Mouse (Mus musculus) spleen, adult 2 months (tissue): ENCODE measurements around the gene Zmym5. TPM values are rescaled to one million over a fixed set of nuclear protein-coding genes. Genes with fewer than 3 reads are reported as not detected.
"Not testable (repeated sequence)": the region's sequence is repeated elsewhere in the genome, so short reads cannot be mapped to it uniquely, and the experiment has no call there.

ENCODE experiments used
- DNase-seq, 2 experiments: peaks; one replicate each; pipeline versions ENCODE4 v3.0.0 to v3.0.0-alpha.2; 2012 to 2021; ENCODE audit warnings: low spot score in 2 of 2, low read depth in 1 of 2
- H3K27ac ChIP-seq: fragments of 200-500 bp; 2 replicates; pipeline ENCODE4 v1.5.1; 2012; ENCODE audit warnings: low read length, inconsistent platforms; ENCODE audit not compliant: insufficient read depth
- H3K27me3 ChIP-seq: fragments of 200-500 bp; 2 replicates; pipeline ENCODE4 v1.6.1; 2012; ENCODE audit warnings: mild to moderate bottlenecking, moderate library complexity, low read length, inconsistent platforms; ENCODE audit not compliant: control insufficient read depth, insufficient read depth
- H3K36me3 ChIP-seq: fragments of 200-500 bp; 2 replicates; pipeline ENCODE4 v1.6.1; 2012; ENCODE audit warnings: mild to moderate bottlenecking, low read length, inconsistent platforms; ENCODE audit not compliant: control insufficient read depth, insufficient read depth
- H3K4me1 ChIP-seq: fragments of 200-500 bp; 2 replicates; pipeline ENCODE4 v1.6.1; 2011; ENCODE audit warnings: inconsistent platforms; ENCODE audit not compliant: control insufficient read depth, insufficient read depth, insufficient read length
- H3K4me3 ChIP-seq: fragments of 200-500 bp; 2 replicates; pipeline ENCODE4 v1.5.1; 2011; ENCODE audit warnings: mild to moderate bottlenecking, inconsistent platforms; ENCODE audit not compliant: insufficient read depth, insufficient read length; ENCODE audit errors: extremely low read depth
- CTCF ChIP-seq: fragments of 200-500 bp; IDR thresholded peaks from 2 replicates; pipeline ENCODE4 v1.5.1; 2011; ENCODE audit warnings: mild to moderate bottlenecking, inconsistent platforms; ENCODE audit not compliant: insufficient read depth, insufficient read length, insufficient replicate concordance; ENCODE audit errors: extremely low read depth
- POLR2A ChIP-seq: fragments of 200-500 bp; IDR thresholded peaks from 2 replicates; pipeline ENCODE4 v1.6.1; 2011; ENCODE audit warnings: low read depth, low read length, inconsistent platforms
- WGBS: fragments of 180-500 bp; shearing (Covaris S2); methylation state at CpG from one replicate; pipeline ENCODE4 v1.1.7; 2018; 5-methylcytosine and 5-hydroxymethylcytosine counted together
- polyA plus RNA-seq: library from polyadenylated mRNA; depleted of rRNA; stranded (reverse); fragments of >200 nt; gene quantifications from 2 replicates; pipeline ENCODE4 v1.2.3, GENCODE M21; 2012; rRNA removed

The Zmym5 gene
- 3.5 and 4.3 TPM in 2 replicates for polyA plus RNA-seq

DNA sequence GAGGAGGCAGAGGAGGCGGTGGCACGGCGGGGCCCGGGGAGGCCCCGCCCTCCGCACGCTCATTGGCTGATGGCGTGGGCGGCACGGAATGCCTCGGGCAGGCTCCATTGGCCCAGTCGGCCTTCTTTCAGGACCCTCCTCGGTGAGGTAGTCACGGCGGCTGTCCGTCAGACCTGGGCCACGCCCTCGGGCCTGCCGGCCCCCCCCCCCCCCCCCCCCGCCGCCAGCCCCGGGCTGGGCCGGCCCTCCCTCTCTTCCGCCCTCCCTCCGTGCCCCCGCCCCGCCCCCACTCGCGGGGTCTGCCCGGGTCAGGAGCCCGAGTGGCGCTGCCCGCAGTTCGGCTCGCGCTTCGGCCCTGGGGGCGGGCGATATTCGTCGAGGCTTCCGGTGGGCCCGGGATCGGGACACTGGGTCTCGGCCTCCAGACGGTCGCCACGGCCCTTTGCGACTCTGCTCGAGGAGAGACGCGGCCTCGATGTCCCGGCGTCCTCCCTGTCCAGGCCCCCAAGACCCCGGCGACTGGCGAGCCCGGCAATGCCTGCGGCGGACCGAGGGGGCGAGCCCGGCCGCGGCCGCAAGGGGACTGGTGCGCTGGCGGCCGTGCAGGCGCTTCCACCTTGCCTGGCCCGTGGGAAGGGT lies at the start of gene Zmym5:
Gene Zmym5, minus strand, starts transcription at position 16 of the 639 bp plus-strand sequence.
- WGBS = under 1% methylated on average over 42 of the region's 72 CpGs

DNA sequence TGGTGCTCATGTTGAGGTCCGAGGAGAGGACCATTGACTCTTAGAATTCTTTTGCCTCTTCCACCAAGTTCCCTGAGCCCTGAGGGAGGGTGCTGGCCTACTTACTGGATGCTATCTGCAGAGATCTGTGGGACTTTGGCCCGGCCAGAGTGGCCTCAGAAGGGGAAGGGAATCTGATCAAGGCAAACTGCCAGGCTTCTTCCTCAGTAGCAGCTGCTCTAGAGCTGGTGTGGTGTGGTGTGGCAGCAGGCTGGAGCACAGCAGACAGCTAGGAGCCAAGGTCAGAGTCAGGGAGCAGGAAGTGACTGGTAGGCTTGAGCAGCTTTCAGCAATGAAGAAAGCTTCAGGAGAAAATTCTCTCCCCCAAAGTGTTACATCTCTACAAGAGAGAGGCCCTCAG lies 38.2 kb upstream of the Zmym5 start:
- no peak for DNase-seq
- TF ChIP-seq POLR2A = no peak
- no peak for TF ChIP-seq CTCF
- no peaks in the 10 kb centered on the region for H3K27me3 ChIP-seq
- no peaks in the 10 kb centered on the region for H3K36me3 ChIP-seq
- H3K4me3 ChIP-seq = no peak overlapping the region
- 34% methylated on average over 2 of the region's 2 CpGs for WGBS
- peaks cover 4% of the 10 kb centered on the region; the same call in 1 of the 2 replicates for H3K4me1 ChIP-seq
- no peak overlapping the region for H3K27ac ChIP-seq

More for the DNA sequence above, at the start of gene Zmym5:
- peak in 1 of 2 experiments; percentile 84 for DNase-seq
- not testable (repeated sequence) for H3K4me1 ChIP-seq, H3K36me3 ChIP-seq, H3K27me3 ChIP-seq
- peak within 1 kb of the TSS; percentile 99 for H3K27ac ChIP-seq
- peak within 1 kb of the TSS; percentile 93 for H3K4me3 ChIP-seq

DNA sequence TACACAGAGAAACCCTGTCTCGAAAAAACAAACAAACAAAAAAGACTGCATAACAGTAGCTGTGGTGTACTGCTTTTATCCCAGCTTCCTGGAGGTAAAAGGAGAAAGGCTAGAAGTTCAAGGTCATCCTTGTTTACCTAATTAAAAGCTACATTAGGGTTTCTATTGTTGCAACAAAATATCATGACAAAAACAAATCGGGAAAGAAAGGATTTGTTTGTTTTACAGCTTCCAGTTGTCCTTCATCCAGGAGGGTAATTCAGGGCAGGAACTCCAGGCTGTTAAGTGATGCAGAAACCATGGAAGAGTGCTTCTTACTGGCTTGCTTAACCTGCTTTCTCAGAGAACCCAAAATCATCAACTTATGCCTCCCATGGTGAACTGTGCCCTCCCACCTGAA lies 36.8 kb upstream of the Zmym5 start:
- DNase-seq = no peak
- TF ChIP-seq CTCF = no peak
- TF ChIP-seq POLR2A = no peak
- 78% methylated on average over 2 of the region's 2 CpGs for WGBS
- Histone ChIP-seq H3K4me1 (peaks cover 4% of the 10 kb centered on the region; the same call in 1 of the 2 replicates), H3K27me3 (no peaks in the 10 kb centered on the region), H3K36me3 (no peaks in the 10 kb centered on the region), H3K27ac (no peak overlapping the region), H3K4me3 (no peak overlapping the region)

DNA sequence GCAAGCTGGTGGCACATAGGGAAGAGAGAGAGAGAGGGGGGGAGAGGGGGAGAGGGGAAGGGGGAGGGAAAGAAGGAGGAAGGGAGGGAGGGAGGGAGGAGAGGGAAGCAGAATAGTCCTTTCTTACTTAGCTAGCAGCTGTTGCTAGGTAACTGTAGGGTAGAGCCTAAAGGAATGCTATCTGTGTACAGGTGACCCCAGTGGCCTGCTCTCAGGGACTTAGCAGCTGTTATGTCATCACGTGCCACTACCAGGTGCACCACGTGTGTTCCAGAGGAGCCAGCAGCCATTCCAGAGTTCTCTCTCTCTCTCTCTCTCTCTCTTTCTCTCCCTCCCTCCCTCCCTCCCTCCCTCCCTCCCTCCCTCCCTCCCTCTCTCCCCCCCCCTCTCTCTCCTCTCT lies 33.0 kb upstream of the Zmym5 start:
- Histone ChIP-seq H3K4me1 (peaks cover 4% of the 10 kb centered on the region; the same call in 1 of the 2 replicates), H3K27me3 (no peaks in the 10 kb centered on the region), H3K36me3 (no peaks in the 10 kb centered on the region), H3K4me3 (no peak overlapping the region), H3K27ac (no peak overlapping the region)
- DNase-seq = no peak
- 85% methylated on average over 2 of the region's 2 CpGs for WGBS
- TF ChIP-seq CTCF = no peak
- TF ChIP-seq POLR2A = no peak

DNA sequence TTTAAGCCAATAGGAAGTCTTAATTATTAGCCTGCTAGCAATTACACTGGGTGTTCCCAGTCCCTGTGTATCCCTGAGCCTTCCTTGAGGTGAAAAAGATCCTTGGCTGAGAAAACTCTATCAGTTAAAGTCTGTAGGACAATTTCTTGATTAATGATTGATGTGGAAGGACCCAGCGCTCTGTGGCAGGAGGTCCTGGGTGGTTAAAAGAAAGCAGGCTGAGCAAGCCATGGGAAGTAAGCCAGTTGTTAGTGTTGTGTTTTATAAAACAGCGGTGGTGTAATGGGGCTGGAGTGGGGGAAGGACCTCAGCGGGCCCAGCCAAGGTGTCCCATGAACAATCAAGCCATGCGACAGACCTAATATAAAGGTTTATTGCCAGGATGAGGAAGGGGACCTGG lies 32.5 kb upstream of the Zmym5 start:
- 79% methylated on average over 4 of the region's 4 CpGs for WGBS
- TF ChIP-seq CTCF = no peak
- no peak for TF ChIP-seq POLR2A
- no peaks in the 10 kb centered on the region for H3K27me3 ChIP-seq
- no peak overlapping the region for H3K4me3 ChIP-seq
- DNase-seq = no peak
- no peaks in the 10 kb centered on the region for H3K36me3 ChIP-seq
- no peak overlapping the region for H3K27ac ChIP-seq
- peaks cover 4% of the 10 kb centered on the region; the same call in 1 of the 2 replicates for H3K4me1 ChIP-seq

DNA sequence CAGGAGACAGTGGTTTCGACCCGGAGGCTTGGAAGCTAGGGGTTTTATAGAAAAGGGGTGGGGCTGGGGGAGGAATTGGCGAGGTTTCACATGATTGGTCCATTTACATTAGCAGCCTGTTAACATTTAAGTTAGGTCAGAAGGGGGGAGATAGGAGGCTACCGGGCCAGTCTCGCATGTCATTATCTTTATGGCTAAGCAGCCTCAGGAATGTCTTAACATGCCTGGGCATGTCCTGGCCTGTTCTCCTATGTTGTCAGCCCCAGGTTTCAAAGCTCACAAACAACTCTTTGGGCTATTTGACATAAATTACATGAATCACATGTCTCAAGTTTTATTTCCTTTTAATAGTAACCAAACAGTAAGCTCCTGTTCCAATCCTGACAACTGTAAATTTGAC lies 23.1 kb upstream of the Zmym5 start:
- WGBS = 97% methylated on average over 5 of the region's 5 CpGs
- H3K27me3 ChIP-seq, DNase-seq: not testable (repeated sequence)

DNA sequence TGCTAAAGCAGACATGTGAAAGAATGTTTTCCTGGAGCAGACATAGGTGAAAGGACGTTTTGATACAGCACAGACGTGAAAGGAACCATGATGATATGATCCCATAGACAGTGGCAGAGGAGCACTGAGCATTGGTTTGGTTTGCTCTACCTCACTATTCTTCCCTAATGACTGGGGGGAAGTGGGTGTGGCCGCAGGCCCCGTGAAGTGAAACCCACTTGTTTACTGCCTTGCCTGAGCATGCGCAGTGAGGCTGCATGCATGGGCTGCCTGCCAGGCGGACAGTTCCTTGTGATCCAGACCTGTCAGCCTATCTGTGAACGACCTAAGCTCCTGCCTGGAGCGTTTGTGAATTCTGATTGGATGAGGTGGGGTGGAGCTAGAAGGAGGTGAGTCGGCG lies 21.7 kb upstream of the Zmym5 start:
- TF ChIP-seq POLR2A = 0 out of 2 replicates have a peak, but pooled peaks have one; percentile 21
- Histone ChIP-seq H3K4me1 (peaks cover 10% of the 10 kb centered on the region; the same call in 1 of the 2 replicates), H3K27ac (peak overlapping the region; percentile 87)
- not testable (repeated sequence) for H3K27me3 ChIP-seq, H3K36me3 ChIP-seq, H3K4me3 ChIP-seq
- 58% methylated on average over 10 of the region's 10 CpGs for WGBS
- DNase-seq = peak; percentile 71

More for the DNA sequence above, 23.1 kb upstream of the Zmym5 start:
- not testable (repeated sequence) for H3K4me3 ChIP-seq, H3K36me3 ChIP-seq, H3K27ac ChIP-seq
- peaks cover 10% of the 10 kb centered on the region; the same call in 1 of the 2 replicates for H3K4me1 ChIP-seq
